Mouse (Mus musculus) heart, adult 8-10 months (tissue): ENCODE results near the gene Atp6v1b1. TPM values are rescaled to one million over a fixed set of nuclear protein-coding genes. Genes with fewer than 3 reads are reported as not detected.

Source experiments
- DNase-seq: peaks from one replicate; pipeline ENCODE4 v3.0.0; 2022; ENCODE audit warnings: low spot score
- total RNA-seq, 4 experiments: library from RNA; stranded (reverse); gene quantifications; 2 replicates each; pipeline ENCODE4 v1.2.4; 2022

The Atp6v1b1 gene
- under 1 TPM in 1 of 4 experiments, not detected in 3; 0.17 TPM for total RNA-seq

GRCm38 (mm10) chr6:83742761-83743160 is at the start of gene Atp6v1b1:
Gene Atp6v1b1, plus strand, starts transcription at chr6:83742990.
- no peak for DNase-seq

GRCm38 (mm10) chr6:83693835-83694234 is 49.0 kb upstream of the Atp6v1b1 start:
- DNase-seq = peak; percentile 47

- no peak for DNase-seq
These were observed 47.1 kb upstream of the Atp6v1b1 start for GRCm38 (mm10) chr6:83695731-83696130.

GRCm38 (mm10) chr6:83696684-83697083 is 46.1 kb upstream of the Atp6v1b1 start:
- no peak for DNase-seq

- no peak for DNase-seq
These were observed 44.9 kb upstream of the Atp6v1b1 start for GRCm38 (mm10) chr6:83697932-83698331.

GRCm38 (mm10) chr6:83699971-83700370 is 42.8 kb upstream of the Atp6v1b1 start:
- no peak for DNase-seq

- no peak for DNase-seq
These were observed 41.8 kb upstream of the Atp6v1b1 start for GRCm38 (mm10) chr6:83701001-83701400.

GRCm38 (mm10) chr6:83702146-83702999 is 40.4 kb upstream of the Atp6v1b1 start:
- no peak for DNase-seq

- DNase-seq = no peak
These were observed 39.6 kb upstream of the Atp6v1b1 start for GRCm38 (mm10) chr6:83703000-83703721.

GRCm38 (mm10) chr6:83703722-83704078 is 39.1 kb upstream of the Atp6v1b1 start:
- no peak for DNase-seq

GRCm38 (mm10) chr6:83704294-83704693 is 38.5 kb upstream of the Atp6v1b1 start:
- no peak for DNase-seq

- no peak for DNase-seq
These were observed 38.1 kb upstream of the Atp6v1b1 start for GRCm38 (mm10) chr6:83704701-83705100.

- no peak for DNase-seq
These were observed 34.9 kb upstream of the Atp6v1b1 start for GRCm38 (mm10) chr6:83707738-83708510.

- no peak for DNase-seq
These were observed 32.3 kb upstream of the Atp6v1b1 start for GRCm38 (mm10) chr6:83710361-83711066.

GRCm38 (mm10) chr6:83711067-83711675 is 31.6 kb upstream of the Atp6v1b1 start, which contains the start of gene Vax2:
Gene Vax2, plus strand, starts transcription at chr6:83711264.
- DNase-seq = peak; percentile 35

GRCm38 (mm10) chr6:83711725-83712475 is 30.9 kb upstream of the Atp6v1b1 start:
- no peak for DNase-seq

GRCm38 (mm10) chr6:83713271-83714136 is 29.3 kb upstream of the Atp6v1b1 start:
- DNase-seq = no peak

- DNase-seq = no peak
These were observed 28.3 kb upstream of the Atp6v1b1 start for GRCm38 (mm10) chr6:83714221-83715123.
